Mouse (Mus musculus) left cerebral cortex, adult 9 months (tissue): Measurements from ENCODE around the gene Jmjd1c.

Experiments used
- DNase-seq, 2 experiments: peaks; one replicate each; pipeline ENCODE4 v3.0.0; 2022; ENCODE audit warnings: low spot score in 2 of 2

The Jmjd1c gene

GRCm38 (mm10) chr10:67126859-67127758 is 31.2 kb downstream of the Jmjd1c start:
- no peak for DNase-seq

GRCm38 (mm10) chr10:67129531-67129930 is 33.6 kb downstream of the Jmjd1c start:
- no peak for DNase-seq

GRCm38 (mm10) chr10:67131709-67132108 is 35.8 kb downstream of the Jmjd1c start:
- no peak for DNase-seq

GRCm38 (mm10) chr10:67134322-67134721 is 38.4 kb downstream of the Jmjd1c start:
- DNase-seq = no peak

GRCm38 (mm10) chr10:67137437-67137836 is 41.5 kb downstream of the Jmjd1c start:
- no peak for DNase-seq

- no peak for DNase-seq
Observed at GRCm38 (mm10) chr10:67143661-67144060, 47.7 kb downstream of the Jmjd1c start.

- no peak for DNase-seq
Observed at GRCm38 (mm10) chr10:67144269-67144668, 48.3 kb downstream of the Jmjd1c start.

- no peak for DNase-seq
Observed at GRCm38 (mm10) chr10:67145623-67146022, 49.7 kb downstream of the Jmjd1c start.

- no peak for DNase-seq
Observed at GRCm38 (mm10) chr10:67151766-67152165, 55.8 kb downstream of the Jmjd1c start.

GRCm38 (mm10) chr10:67154647-67155046 is 58.7 kb downstream of the Jmjd1c start:
- DNase-seq = no peak

- DNase-seq = no peak
Observed at GRCm38 (mm10) chr10:67174049-67174448, 78.1 kb downstream of the Jmjd1c start.

- no peak for DNase-seq
Observed at GRCm38 (mm10) chr10:67176031-67176430, 80.1 kb downstream of the Jmjd1c start.

- no peak for DNase-seq
Observed at GRCm38 (mm10) chr10:67176932-67177331, 81.0 kb downstream of the Jmjd1c start.

- no peak for DNase-seq
Observed at GRCm38 (mm10) chr10:67177410-67177809, 81.5 kb downstream of the Jmjd1c start.

GRCm38 (mm10) chr10:67180021-67180420 is 84.1 kb downstream of the Jmjd1c start:
- DNase-seq = no peak

GRCm38 (mm10) chr10:67180799-67181198 is 84.9 kb downstream of the Jmjd1c start:
- no peak for DNase-seq

GRCm38 (mm10) chr10:67182651-67183050 is 86.7 kb downstream of the Jmjd1c start:
- no peak for DNase-seq

- DNase-seq = no peak
Observed at GRCm38 (mm10) chr10:67183086-67183485, 87.2 kb downstream of the Jmjd1c start.

- no peak for DNase-seq
Observed at GRCm38 (mm10) chr10:67184441-67185070, 88.6 kb downstream of the Jmjd1c start.

GRCm38 (mm10) chr10:67185491-67186081 is 89.7 kb downstream of the Jmjd1c start:
- DNase-seq = peak; percentile 66 to 84

- no peak for DNase-seq
Observed at GRCm38 (mm10) chr10:67186489-67186888, 90.6 kb downstream of the Jmjd1c start.

- DNase-seq = no peak
Observed at GRCm38 (mm10) chr10:67187001-67187453, 91.1 kb downstream of the Jmjd1c start.

- DNase-seq = no peak
Observed at GRCm38 (mm10) chr10:67187952-67188351, 92.0 kb downstream of the Jmjd1c start.
